Mouse (Mus musculus): ENCODE results near the gene Timm10. TPM values are rescaled to one million over a fixed set of nuclear protein-coding genes. Genes with fewer than 3 reads are reported as not detected.

Gene Timm10
- total RNA-seq, 2 experiments from 2014 or later: 58.0 to 60.3 TPM

DNA sequence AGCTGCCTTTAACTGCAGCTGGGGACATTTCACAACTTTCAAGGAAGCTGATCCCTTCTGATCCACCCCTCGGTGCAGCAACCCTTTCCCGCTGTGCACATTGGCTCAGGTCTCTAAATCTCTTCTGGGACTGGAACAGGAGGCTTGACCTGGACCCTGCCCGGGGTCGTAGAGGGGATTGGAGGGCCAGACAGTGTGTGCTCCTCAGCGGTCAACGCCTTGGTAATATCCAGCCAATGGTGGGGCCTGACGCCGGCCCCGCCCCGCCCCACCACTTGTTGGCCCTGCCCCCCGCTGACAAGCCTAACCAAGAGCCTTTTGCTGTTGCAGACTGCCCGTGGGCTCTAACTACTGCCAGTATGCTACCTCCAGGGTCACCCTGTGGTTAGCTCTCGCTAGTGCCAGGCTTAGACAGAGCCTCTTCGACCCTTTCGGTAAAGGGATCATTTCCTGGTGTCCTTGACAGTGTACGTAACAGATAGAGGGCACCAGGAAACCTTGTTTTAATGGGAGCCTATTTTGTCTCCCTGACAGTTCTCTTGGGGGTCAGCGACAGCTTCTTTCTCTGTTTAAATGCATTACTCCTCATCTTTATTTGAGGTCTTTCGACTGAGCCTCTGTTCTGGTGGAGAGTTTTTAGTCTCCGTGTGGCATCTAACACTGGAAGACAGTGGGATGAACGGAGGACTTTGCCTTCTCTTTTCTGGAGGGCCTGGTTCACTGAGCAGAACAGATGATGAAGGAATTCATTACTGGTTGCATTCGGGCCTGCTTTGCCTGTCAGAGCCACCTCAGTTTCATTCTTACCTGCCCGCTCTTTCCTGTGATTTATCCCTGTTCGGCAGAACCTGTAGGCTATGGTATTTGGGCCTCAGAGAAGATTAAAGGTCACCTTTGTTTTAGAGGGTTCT is 24.6 kb downstream of the Timm10 start:
- no peak for DNase-seq (ENCODE audit: extremely low spot score in 1 of 2, low spot score in 1 of 2)

DNA sequence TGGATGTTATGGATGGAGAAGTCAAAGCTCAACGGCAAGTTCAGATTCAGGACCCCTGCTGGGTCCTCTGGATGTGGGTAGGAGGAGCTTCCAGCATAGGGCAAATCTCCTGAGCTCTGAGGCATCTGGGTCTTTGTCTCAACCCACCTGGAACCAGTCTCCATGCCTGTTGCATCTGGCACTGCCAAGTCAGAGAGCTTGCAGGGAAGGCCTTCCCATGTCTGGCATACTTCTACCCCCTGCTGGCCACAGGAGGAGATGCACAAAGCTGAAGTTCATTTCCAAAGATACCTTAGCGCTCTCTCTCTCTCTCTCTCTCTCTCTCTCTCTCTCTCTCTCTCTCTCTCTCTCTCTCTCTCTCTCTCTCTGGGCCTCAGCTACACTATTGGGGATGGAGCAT is 28.9 kb downstream of the Timm10 start:
- no peak for DNase-seq (ENCODE audit: extremely low spot score in 1 of 2, low spot score in 1 of 2)

DNA sequence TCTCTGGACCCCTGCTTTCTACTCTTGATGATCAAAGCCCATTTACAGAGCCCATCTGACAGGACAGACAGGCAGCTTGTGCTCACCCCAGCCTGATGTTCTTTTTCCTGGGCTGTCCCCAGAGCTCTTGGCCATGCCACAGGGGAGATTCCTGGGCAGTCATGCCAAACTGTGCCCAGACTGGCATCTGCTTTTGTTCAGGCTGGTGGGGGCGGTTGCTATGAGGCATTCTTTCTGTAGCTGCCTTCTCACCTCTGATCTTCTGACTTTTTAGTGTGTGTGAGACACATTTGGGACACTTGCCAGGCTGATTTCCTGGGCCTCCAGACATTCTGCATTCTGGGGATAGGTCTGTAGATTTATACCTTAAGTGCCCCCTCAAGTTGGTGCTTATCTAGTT is 31.8 kb downstream of the Timm10 start:
- no peak for DNase-seq (ENCODE audit: extremely low spot score in 1 of 2, low spot score in 1 of 2)

DNA sequence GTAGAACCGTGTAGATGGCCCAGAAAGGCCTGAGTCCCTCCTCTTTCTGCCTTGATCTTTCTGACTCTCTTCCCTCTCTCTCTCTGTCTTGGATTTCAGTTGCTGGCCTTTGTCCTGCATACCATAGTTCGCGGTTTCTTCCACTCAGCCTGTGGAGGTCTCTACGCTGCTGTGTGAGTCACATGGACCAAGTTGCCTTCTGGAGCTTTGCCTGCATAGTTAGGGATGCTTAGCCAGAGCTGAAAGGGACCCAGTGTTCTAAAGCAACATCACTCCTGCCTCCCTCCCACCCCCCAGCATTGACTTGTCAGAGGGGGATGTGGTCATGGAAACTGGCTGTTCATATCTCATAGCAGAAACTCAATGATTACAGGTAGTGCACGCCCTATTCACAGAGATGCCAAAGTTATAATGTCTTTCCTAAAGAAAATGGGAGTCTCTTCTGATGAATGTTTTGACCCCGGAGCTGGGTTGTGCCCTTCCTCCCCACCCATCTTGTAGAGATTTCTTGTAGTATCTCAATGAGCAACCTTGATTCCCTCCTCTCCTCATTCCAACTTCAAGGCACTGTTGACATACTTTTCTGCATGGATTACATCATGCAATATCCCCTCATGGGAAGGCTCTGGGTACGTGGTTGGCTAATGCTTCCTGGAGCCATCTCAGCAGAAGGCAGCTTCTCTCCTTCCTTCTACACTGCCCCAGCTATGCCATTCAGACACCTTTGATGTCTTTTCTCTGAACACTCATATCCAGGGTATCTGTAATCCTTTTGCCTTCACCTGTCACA is 33.4 kb downstream of the Timm10 start:
- no peak for DNase-seq (ENCODE audit: extremely low spot score in 1 of 2, low spot score in 1 of 2)

DNA sequence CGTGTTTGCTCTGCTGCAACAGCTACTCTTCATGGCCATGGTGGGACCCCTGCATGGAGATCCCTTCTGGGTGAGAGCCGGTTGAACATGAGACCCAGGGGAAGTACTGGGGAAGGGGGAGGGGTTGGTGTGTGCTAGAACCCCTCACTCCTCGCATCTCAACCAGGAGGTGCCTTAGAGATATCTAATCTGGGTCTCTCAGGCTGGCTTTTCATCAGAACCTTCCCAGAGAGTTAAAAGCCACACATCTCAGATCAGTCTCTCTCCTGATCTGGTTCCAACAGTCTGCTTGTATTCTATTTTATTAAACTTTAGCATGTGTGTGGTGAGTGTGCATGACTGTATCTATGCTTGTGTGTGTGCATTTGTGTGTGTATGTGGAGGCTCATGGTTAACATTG is 34.6 kb downstream of the Timm10 start:
- no peak for DNase-seq (ENCODE audit: extremely low spot score in 1 of 2, low spot score in 1 of 2)

DNA sequence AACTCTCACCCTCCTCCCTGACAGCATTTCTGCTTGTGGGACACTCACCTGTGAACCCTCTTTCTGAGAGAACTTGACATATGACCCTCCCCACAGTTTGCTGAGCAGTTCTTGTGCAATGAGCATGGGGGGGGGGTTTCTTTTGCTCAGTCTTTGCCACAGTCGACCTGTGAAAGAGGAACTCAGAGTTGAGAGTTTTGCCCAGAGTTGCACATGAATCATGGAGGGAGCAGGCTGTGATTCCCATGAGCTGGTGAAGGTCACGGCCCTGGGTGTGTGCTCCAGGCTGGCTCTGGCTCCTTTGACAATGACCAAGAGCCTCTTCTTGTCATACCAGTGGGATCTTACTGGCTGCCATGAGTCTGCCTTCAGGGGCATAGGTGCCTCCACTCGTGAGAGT is 35.4 kb downstream of the Timm10 start:
- DNase-seq (ENCODE audit: extremely low spot score in 1 of 2, low spot score in 1 of 2): no peak

DNA sequence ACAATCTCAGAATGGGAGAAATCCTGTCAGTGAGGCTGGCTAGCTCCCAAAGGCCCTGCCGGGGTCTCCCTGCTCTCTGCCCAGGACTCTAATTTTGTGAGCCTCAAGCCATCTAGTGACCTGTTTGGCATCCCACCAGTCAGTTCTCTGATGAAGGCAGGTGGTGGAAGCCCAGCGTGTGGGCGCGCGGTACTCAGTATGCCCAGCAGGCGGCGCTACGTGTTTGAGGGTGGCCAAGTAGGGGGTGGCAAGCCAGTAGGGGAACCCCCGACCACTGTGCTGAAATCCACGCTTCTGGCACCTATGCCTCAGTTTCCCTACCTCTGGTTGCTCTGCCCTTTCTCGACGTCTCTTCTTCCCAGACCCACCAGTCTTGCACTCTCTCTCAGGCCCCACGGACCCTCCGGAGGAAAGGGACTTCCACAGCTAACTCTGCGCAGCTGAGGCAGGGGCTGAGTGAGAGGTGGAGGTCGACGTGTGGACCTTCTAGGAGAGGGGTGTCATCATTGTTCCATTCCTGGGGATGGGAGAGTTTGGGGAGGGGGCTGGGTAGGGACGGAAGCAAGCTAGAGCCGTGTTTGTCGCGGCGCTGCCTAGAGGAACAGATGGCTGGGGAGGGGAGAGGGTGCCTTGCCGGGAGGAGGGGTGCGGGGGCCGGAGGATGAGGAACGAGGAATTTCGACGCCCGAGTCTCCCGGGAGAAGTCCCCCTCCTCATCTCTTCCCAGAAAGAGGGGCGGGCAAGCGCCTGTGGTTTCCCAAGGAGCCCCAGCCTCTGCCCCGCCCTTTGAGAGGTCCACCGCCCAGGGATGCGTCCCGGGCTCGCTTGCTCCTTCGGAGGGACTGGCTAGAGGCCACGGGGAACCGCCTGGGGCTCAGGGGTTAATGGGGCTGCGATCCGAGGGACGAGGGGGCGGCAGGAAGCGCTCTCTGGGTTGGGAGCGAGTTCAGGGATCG is 39.1 kb downstream of the Timm10 start:
- DNase-seq (ENCODE audit: extremely low spot score in 1 of 2, low spot score in 1 of 2): peak; percentile 80 to 89

DNA sequence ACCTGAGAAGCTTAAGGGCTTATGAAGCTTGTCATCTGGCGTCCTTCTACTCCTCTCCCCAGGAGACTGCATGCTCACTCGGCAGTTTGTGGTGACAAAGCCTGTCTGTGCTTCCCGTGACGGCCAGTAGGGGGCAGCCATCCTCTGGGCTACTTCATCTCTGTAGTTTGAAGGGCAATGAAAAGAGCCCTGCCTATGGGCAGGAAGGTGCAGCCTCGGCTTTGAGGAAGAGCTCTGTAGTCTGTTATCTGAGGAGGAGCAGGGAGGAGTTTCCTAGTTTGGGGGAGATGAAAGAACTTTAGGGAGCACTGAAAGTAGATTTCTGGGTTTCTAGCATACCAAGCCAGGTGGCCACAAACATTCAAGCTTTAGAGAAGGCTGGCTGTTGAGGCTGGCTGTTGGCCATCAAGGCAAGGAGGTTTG is 41.7 kb downstream of the Timm10 start:
- DNase-seq (ENCODE audit: extremely low spot score in 1 of 2, low spot score in 1 of 2): peak; percentile 72 to 82

DNA sequence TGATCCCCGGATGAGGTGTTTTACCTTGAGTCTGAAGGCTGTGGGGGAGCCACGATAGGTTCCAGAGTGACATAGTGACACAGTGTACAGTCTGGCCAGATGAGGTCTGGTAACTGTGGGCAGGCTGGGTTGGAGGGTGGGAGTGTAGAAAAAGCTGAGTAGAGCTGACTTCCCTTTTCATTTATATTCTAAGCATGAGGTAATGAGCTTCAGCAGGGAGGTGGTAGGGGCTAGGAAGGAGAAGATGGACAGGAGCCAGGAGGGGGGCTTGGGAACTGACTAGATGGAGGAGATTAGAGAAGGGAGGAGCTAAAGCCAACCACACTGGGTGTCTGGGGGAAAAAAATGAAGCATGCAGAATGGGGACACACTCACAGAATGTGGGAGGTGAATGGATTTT is 42.2 kb downstream of the Timm10 start:
- DNase-seq (ENCODE audit: extremely low spot score in 1 of 2, low spot score in 1 of 2): no peak

DNA sequence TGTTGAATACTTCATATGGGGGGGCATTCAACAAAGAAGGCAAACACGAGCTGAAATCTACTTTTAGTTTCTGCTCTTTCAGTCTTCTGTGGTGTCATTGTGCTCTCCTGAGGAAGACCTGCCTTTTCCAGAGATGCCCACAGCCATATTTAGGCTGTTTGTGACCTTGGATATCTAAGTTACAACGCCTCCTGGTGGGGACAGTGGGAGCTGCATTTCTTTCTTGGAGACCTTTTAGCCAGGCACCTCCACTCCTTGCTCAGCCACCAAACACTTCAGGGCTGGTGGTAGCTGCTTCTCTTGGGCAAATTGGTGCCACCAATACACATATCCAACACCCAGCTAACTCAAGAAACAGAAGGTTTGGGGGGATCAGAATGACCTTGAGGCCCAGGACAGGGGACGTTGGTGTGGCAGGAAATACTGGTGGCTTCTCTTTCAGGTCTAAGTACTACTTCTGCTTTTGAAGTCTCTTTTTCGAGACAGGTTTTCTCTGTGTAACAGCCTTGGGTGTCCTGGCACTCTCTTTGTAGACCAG is 43.9 kb downstream of the Timm10 start:
- no peak for DNase-seq (ENCODE audit: extremely low spot score in 1 of 2, low spot score in 1 of 2)

DNA sequence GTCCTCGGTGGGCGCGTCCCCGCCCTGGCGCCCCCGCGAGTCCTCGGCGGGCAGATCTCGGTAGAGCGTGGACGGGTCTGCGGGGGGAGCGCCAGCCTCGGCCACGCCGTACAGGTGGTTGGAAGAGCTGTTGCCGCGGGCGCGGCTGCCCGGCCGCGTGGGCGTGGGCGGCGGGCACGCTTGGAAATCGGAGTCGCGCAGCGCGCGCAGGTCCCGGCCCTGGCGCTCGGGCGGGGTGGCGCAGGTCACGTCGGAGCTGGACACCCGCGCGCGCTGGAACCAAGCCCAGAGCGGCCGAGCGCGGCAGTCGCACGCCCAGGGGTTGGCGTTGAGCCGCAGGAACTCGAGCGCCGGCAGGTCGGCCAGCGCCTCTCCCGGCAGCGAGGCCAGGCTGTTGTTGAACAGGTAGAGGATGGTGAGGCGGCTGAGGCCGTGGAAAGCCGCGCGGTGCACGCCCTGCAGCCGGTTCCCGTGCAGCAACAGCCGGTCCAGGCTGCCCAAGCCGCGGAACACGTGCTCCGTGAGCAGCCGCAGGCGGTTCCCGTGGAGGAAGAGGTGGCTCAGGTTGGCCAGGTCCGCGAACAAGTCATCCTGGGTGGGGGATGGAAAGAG is 45.4 kb downstream of the Timm10 start:
- DNase-seq (ENCODE audit: extremely low spot score in 1 of 2, low spot score in 1 of 2): no peak

DNA sequence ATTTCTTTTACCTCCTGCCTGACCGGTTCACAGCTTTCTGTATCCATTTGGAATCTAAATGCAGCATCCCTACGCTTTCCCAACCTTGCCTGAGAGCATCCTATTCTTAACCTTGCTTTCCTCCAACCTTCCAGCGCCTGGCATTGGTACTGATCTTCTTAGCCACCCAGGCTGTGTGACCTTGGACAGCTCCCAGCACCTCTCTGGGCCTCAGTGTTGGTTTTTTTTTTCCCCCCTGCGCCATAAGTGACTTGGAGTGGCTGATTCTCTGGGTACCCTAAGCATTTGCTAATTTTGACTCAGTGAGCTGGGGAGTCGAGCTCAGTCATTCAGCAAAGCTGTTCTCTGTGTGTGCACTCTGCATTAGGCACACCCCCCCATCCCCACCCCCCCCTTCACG is 49.0 kb downstream of the Timm10 start:
- no peak for DNase-seq (ENCODE audit: extremely low spot score in 1 of 2, low spot score in 1 of 2)

Other genes with a start within 250 kb of the Timm10 start
- 10 to 100 TPM; 46.1 to 59.1 TPM for gene Ctnnd1, start 176.2 kb upstream of the Timm10 start, total RNA-seq (2021)
- gene Btbd18, start 167.9 kb upstream of the Timm10 start, total RNA-seq (2021): not detected
- 10 to 100 TPM; 30.3 to 31.5 TPM for gene Selenoh, start 156.2 kb upstream of the Timm10 start, total RNA-seq (2021)
- gene Gm28635, start 149.0 kb upstream of the Timm10 start, total RNA-seq (2021): 1 to 10 TPM in 1 of 2 experiments, not detected in 1; 1.1 TPM
- gene Med19, start 148.6 kb upstream of the Timm10 start, total RNA-seq (2021): 10 to 100 TPM; 31.3 to 33.3 TPM
- gene Tmx2, start 147.9 kb upstream of the Timm10 start, total RNA-seq (2021): 100 to 1,000 TPM; 217 to 249 TPM
- gene Zdhhc5, start 111.8 kb upstream of the Timm10 start, total RNA-seq (2021): 10 to 100 TPM; 37.3 to 37.7 TPM
- 1 to 10 TPM; 8.1 to 8.7 TPM for gene Clp1, start 99.6 kb upstream of the Timm10 start, total RNA-seq (2021)
- gene Ypel4, start 92.9 kb upstream of the Timm10 start, total RNA-seq (2021): 10 to 100 TPM; 60.0 to 67.5 TPM
- gene Gm19426, start 83.3 kb upstream of the Timm10 start, total RNA-seq (2021): 1 to 10 TPM; 1.8 to 2.2 TPM
- gene Serping1, start 51.6 kb upstream of the Timm10 start, total RNA-seq (2021): 1 to 10 TPM; 5.7 to 7.4 TPM
- gene Ube2l6, start 28.2 kb upstream of the Timm10 start, total RNA-seq (2021): 1 to 10 TPM; 3.9 to 4.3 TPM
- gene Smtnl1, start 4.3 kb upstream of the Timm10 start, total RNA-seq (2021): not detected
- under 1 TPM; 0.30 to 0.35 TPM for gene Slc43a1, start 11.9 kb downstream of the Timm10 start, total RNA-seq (2021)
- 10 to 100 TPM; 92.3 to 94.5 TPM for gene Rtn4rl2, start 59.7 kb downstream of the Timm10 start, total RNA-seq (2021)
- under 1 TPM; 0.82 to 0.98 TPM for gene Slc43a3, start 109.6 kb downstream of the Timm10 start, total RNA-seq (2021)
- gene Prg2, start 153.5 kb downstream of the Timm10 start, total RNA-seq (2021): not detected
- not detected for gene Prg3, start 161.2 kb downstream of the Timm10 start, total RNA-seq (2021)
- gene Ssrp1, start 210.2 kb downstream of the Timm10 start, total RNA-seq (2021): 100 to 1,000 TPM; 108 to 111 TPM
- 1 to 10 TPM; 1.8 to 2.5 TPM for gene P2rx3, start 210.5 kb downstream of the Timm10 start, total RNA-seq (2021)
- 100 to 1,000 TPM; 141 to 159 TPM for gene Tnks1bp1, start 221.0 kb downstream of the Timm10 start, total RNA-seq (2021)

Data from layer of hippocampus, postnatal 25 days (tissue).